Mouse (Mus musculus) liver, embryonic 14.5 days (tissue): ENCODE data around the gene 2810408A11Rik.
"Not testable (repeated sequence)": the region's sequence is repeated elsewhere in the genome, so short reads cannot be mapped to it uniquely, and the experiment has no call there.

Experiments
- CTCF ChIP-seq: IDR thresholded peaks from 2 replicates; pipeline ENCODE4 v1.5.1; 2016; ENCODE audit warnings: antibody characterized with exemption, low read depth, control low read depth
- EP300 ChIP-seq: IDR thresholded peaks from 2 replicates; pipeline ENCODE4 v1.6.1; 2016; ENCODE audit warnings: antibody characterized with exemption, low read depth

DNA sequence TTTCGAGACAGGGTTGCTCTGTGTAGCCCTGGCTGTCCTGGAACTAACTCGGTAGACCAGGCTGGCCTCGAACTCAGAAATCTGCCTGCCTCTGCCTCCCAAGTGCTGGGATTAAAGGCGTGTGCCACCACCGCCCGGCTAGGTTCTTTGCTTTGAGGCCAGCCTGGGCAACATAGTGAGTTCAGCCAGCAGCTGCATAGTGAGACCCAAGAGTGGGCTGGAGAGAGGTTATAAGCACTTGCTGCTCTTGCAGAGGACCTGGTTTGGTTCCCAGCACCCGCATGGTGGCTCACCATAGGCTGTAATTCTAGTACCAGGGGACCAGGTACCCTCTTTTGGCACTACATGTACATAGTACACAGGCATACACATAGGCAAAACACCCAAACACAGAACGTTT, 29.4 kb upstream of the 2810408A11Rik start:
- TF ChIP-seq CTCF, EP300: not testable (repeated sequence)
